Mouse (Mus musculus) CH12.LX (cell line): ENCODE data around the gene Ttc7. TPM values are rescaled to one million over a fixed set of nuclear protein-coding genes. Genes with fewer than 3 reads are reported as not detected.
"Not testable (repeated sequence)": the region's sequence is repeated elsewhere in the genome, so short reads cannot be mapped to it uniquely, and the experiment has no call there.

ENCODE experiments used
- DNase-seq: peaks from one replicate; pipeline ENCODE4 v3.0.0-alpha.2; 2013; ENCODE audit errors: extremely low read depth
- H3K27ac ChIP-seq: 2 replicates; pipeline ENCODE4 v1.5.1; 2012; ENCODE audit warnings: low read depth, mild to moderate bottlenecking, control low read depth, moderate library complexity; ENCODE audit not compliant: insufficient read depth
- H3K27me3 ChIP-seq: replicated peaks from 2 replicates; pipeline ENCODE3; 2012; ENCODE audit warnings: inconsistent platforms
- H3K36me3 ChIP-seq, 2 experiments: replicated peaks in 1 of 2; 2 replicates each; pipeline versions ENCODE3 to v1.6.1; 2012; ENCODE audit warnings: inconsistent platforms in 1 of 2, low read length in 1 of 2, mild to moderate bottlenecking in 1 of 2, mixed read lengths in 1 of 2, moderate library complexity in 1 of 2; ENCODE audit not compliant: control insufficient read depth in 1 of 2, insufficient read depth in 1 of 2
- H3K4me1 ChIP-seq, 2 experiments: 2 replicates each; pipeline ENCODE4 v1.6.1; 2012; ENCODE audit warnings: inconsistent platforms in 1 of 2, moderate library complexity in 1 of 2; ENCODE audit not compliant: insufficient read depth in 2 of 2, control insufficient read depth in 1 of 2
- H3K4me2 ChIP-seq: 2 replicates; pipeline ENCODE4 v1.6.1; 2012; ENCODE audit warnings: low read depth, mild to moderate bottlenecking, control low read depth; ENCODE audit not compliant: poor library complexity, insufficient read depth, severe bottlenecking
- H3K4me3 ChIP-seq, 3 experiments: fragments of 150-350 bp in 1 of 3; sonication (generic) in 1 of 3; replicated peaks in 1 of 3; 2 replicates each; pipeline versions ENCODE3 to v1.5.1; 2011 to 2012; ENCODE audit warnings: low read depth in 2 of 3, low read length in 2 of 3, mild to moderate bottlenecking in 2 of 3, moderate library complexity in 2 of 3, control low read depth in 1 of 3, improper control_type of control experiment in 1 of 3, inconsistent platforms in 1 of 3, mixed read lengths in 1 of 3; ENCODE audit not compliant: poor library complexity in 1 of 3
- H3K79me2 ChIP-seq: replicated peaks from 2 replicates; pipeline ENCODE4 v1.6.1; 2012; ENCODE audit warnings: mild to moderate bottlenecking, moderate library complexity; ENCODE audit not compliant: control insufficient read depth, poor library complexity, insufficient read depth, severe bottlenecking; ENCODE audit errors: extremely low read depth
- H3K9ac ChIP-seq: 2 replicates; pipeline ENCODE4 v1.6.1; 2012; ENCODE audit warnings: low read depth, mild to moderate bottlenecking, control low read depth, moderate library complexity; ENCODE audit not compliant: insufficient read depth
- H3K9me3 ChIP-seq: replicated peaks from 2 replicates; pipeline ENCODE3; 2012; ENCODE audit warnings: low read length, inconsistent platforms, mixed read lengths
- BHLHE40 ChIP-seq: IDR thresholded peaks from 2 replicates; pipeline ENCODE4 v1.6.1; 2011; ENCODE audit warnings: mild to moderate bottlenecking, low read depth, low read length, improper control_type of control experiment
- CHD1 ChIP-seq: IDR thresholded peaks from 2 replicates; pipeline ENCODE4 v1.6.1; 2012; ENCODE audit warnings: low read depth, low read length, improper control_type of control experiment, inconsistent platforms
- CHD2 ChIP-seq: IDR thresholded peaks from 2 replicates; pipeline ENCODE4 v1.6.1; 2011; ENCODE audit warnings: low read length, improper control_type of control experiment
- CTCF ChIP-seq, 2 experiments: IDR thresholded peaks in 1 of 2; conservative IDR thresholded peaks in 1 of 2; 2 replicates each; pipeline ENCODE4 v1.5.1; 2011 to 2012; ENCODE audit warnings: low read depth in 2 of 2, low read length in 2 of 2, improper control_type of control experiment in 1 of 2, inconsistent platforms in 1 of 2, mild to moderate bottlenecking in 1 of 2, moderate library complexity in 1 of 2
- ELF1 ChIP-seq: IDR thresholded peaks from 2 replicates; pipeline ENCODE4 v1.6.1; 2014; ENCODE audit warnings: low read depth, mild to moderate bottlenecking, inconsistent platforms, low read length, improper control_type of control experiment
- EP300 ChIP-seq: IDR thresholded peaks from 2 replicates; pipeline ENCODE4 v1.6.1; 2011; ENCODE audit warnings: low read length, improper control_type of control experiment
- IRF4 ChIP-seq: IDR thresholded peaks from 2 replicates; pipeline ENCODE4 v1.6.1; 2014; ENCODE audit warnings: low read depth, mild to moderate bottlenecking, inconsistent platforms, low read length, improper control_type of control experiment
- MAX ChIP-seq: IDR thresholded peaks from 2 replicates; pipeline ENCODE4 v1.6.1; 2011; ENCODE audit warnings: low read length, improper control_type of control experiment
- MAZ ChIP-seq: IDR thresholded peaks from 2 replicates; pipeline ENCODE4 v1.6.1; 2012; ENCODE audit warnings: low read depth, mild to moderate bottlenecking, inconsistent platforms, low read length, improper control_type of control experiment, moderate library complexity
- PAX5 ChIP-seq: IDR thresholded peaks from 2 replicates; pipeline ENCODE4 v1.6.1; 2012; ENCODE audit warnings: low read length, inconsistent platforms, mixed read lengths
- POLR2AphosphoS2 ChIP-seq: IDR thresholded peaks from 2 replicates; pipeline ENCODE4 v1.6.1; 2011; ENCODE audit warnings: low read depth, low read length, improper control_type of control experiment
- RAD21 ChIP-seq: IDR thresholded peaks from 2 replicates; pipeline ENCODE4 v1.6.1; 2011; ENCODE audit warnings: low read depth, mild to moderate bottlenecking, low read length, improper control_type of control experiment, moderate library complexity
- SIN3A ChIP-seq: IDR thresholded peaks from 2 replicates; pipeline ENCODE4 v1.6.1; 2012; ENCODE audit warnings: low read length, improper control_type of control experiment, inconsistent platforms
- SMC3 ChIP-seq: IDR thresholded peaks from 2 replicates; pipeline ENCODE4 v1.6.1; 2011; ENCODE audit warnings: low read depth, low read length, improper control_type of control experiment
- UBTF ChIP-seq: IDR thresholded peaks from 2 replicates; pipeline ENCODE4 v1.6.1; 2012; ENCODE audit warnings: low read depth, mild to moderate bottlenecking, inconsistent platforms, low read length, improper control_type of control experiment, moderate library complexity
- USF1 ChIP-seq: IDR thresholded peaks from 2 replicates; pipeline ENCODE4 v1.6.1; 2014; ENCODE audit warnings: low read depth, mild to moderate bottlenecking, inconsistent platforms, low read length, improper control_type of control experiment
- USF2 ChIP-seq: conservative IDR thresholded peaks from 2 replicates; pipeline ENCODE4 v1.6.1; 2011; ENCODE audit warnings: low read depth, low read length, improper control_type of control experiment
- ZKSCAN1 ChIP-seq: IDR thresholded peaks from 2 replicates; pipeline ENCODE4 v1.6.1; 2012; ENCODE audit warnings: low read depth, inconsistent platforms, low read length, improper control_type of control experiment, borderline replicate concordance
- ZMIZ1 ChIP-seq: IDR thresholded peaks from 2 replicates; pipeline ENCODE4 v1.6.1; 2012; ENCODE audit warnings: low read depth, mild to moderate bottlenecking, inconsistent platforms, low read length, improper control_type of control experiment
- ZNF384 ChIP-seq: IDR thresholded peaks from 2 replicates; pipeline ENCODE4 v1.6.1; 2012; ENCODE audit warnings: low read depth, low read length, improper control_type of control experiment, inconsistent platforms
- dilution Hi-C: fragments of 300-500 bp; cut with MboI; formaldehyde crosslinking; loops from 2 replicates; pipeline ENCODE4 v1.14.3; 2020; ENCODE audit warnings: low sequenced_read_pairs; ENCODE audit not compliant: extremely low pct_unique_long_range_greater_than_20kb, extremely low pct_ligation_motif_present
- in situ Hi-C: fragments of 300-500 bp; cut with MboI; formaldehyde crosslinking; loops from 3 replicates; pipeline ENCODE4 v1.14.3; 2019; ENCODE audit warnings: low sequenced_read_pairs, low pct_ligation_motif_present, low pct_unique_long_range_greater_than_20kb, mixed read lengths
- polyA plus RNA-seq: library from polyadenylated mRNA; unstranded; fragments of >175 nt; gene quantifications from 2 replicates; pipeline ENCODE4 v1.2.1, GENCODE M21; 2012; ENCODE audit warnings: low read depth; ENCODE audit not compliant: insufficient read length
- total RNA-seq, 2 experiments: library from RNA; depleted of rRNA; stranded (reverse); fragments of 300-350 nt in 1 of 2; fragments of >200 nt in 1 of 2; gene quantifications; 2 replicates each; pipeline ENCODE4 v1.2.3; 2012 to 2014

Gene Ttc7
- total and polyA plus RNA-seq, 3 experiments = 6.2 to 16.4 (median 12.8) TPM

- in situ Hi-C loops = no loop called here
- Histone ChIP-seq H3K36me3 (peaks cover 0 to 34% of the 10 kb centered on the region in 2 experiments), H3K4me1 (peaks cover 8 to 40% of the 10 kb centered on the region in 2 experiments)
Observed at GRCm38 (mm10) chr17:87300340-87300739, 17.7 kb downstream of the Ttc7 start.

DNA sequence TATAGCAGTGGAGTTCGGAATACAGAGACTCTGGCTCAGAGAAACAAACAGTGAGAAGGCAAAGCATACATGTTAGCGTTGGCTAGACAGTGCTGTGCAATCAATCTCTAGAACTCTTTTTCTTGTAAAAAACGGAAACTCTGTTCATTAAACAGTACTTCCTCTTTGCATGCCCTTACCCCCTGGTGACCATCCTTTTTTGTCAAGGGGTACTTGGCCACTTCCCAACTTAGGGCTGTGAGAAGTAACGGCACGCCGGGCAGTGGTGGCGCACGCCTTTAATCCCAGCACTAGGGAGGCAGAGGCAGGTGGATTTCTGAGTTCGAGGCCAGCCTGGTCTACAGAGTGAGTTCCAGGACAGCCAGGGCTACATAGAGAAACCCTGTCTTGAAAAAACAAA is 18.9 kb downstream of the Ttc7 start:
- H3K9me3 ChIP-seq, H3K4me3 ChIP-seq, in situ Hi-C loops, DNase-seq, H3K27me3 ChIP-seq, dilution Hi-C loops, H3K4me2 ChIP-seq, H3K79me2 ChIP-seq, H3K9ac ChIP-seq, H3K27ac ChIP-seq: not testable (repeated sequence)
- Histone ChIP-seq H3K4me1 (peaks cover 8 to 41% of the 10 kb centered on the region in 2 experiments), H3K36me3 (peaks cover 0 to 33% of the 10 kb centered on the region in 2 experiments)

More at GRCm38 (mm10) chr17:87300340-87300739, 17.7 kb downstream of the Ttc7 start:
- no peaks in the 10 kb centered on the region for H3K79me2 ChIP-seq
- H3K4me2 ChIP-seq = no peak overlapping the region
- dilution Hi-C loops = no loop called here
- no peak overlapping the region for H3K9ac ChIP-seq
- H3K9me3 ChIP-seq = no peaks in the 10 kb centered on the region
- no peak overlapping the region for H3K4me3 ChIP-seq
- peak; percentile 40 for DNase-seq
- no peak overlapping the region for H3K27ac ChIP-seq
- TF ChIP-seq IRF4 (peak; percentile 49; the same call in 1 of the 2 replicates), USF2 (no peak)
- TF ChIP-seq, all 38 proteins: peak for 1
- no peaks in the 10 kb centered on the region for H3K27me3 ChIP-seq

GRCm38 (mm10) chr17:87302014-87302794 is 19.5 kb downstream of the Ttc7 start:
- H3K9ac ChIP-seq = no peak overlapping the region

More at GRCm38 (mm10) chr17:87302014-87302794, 19.5 kb downstream of the Ttc7 start:
- Histone ChIP-seq H3K4me3 (no peak overlapping the region), H3K4me1 (peaks cover 8 to 43% of the 10 kb centered on the region in 2 experiments), H3K79me2 (no peaks in the 10 kb centered on the region), H3K9me3 (no peaks in the 10 kb centered on the region), H3K4me2 (no peak overlapping the region), H3K27me3 (no peaks in the 10 kb centered on the region), H3K27ac (no peak overlapping the region), H3K36me3 (peaks cover 0 to 36% of the 10 kb centered on the region in 2 experiments)
- in situ Hi-C loops (no loop called here), dilution Hi-C loops (no loop called here)
- no peak for TF ChIP-seq UBTF
- TF ChIP-seq POLR2AphosphoS2 = no peak
- TF ChIP-seq EP300 = no peak
- no peak for TF ChIP-seq PAX5
- no peak for TF ChIP-seq CHD2
- TF ChIP-seq ZNF384 = no peak
- TF ChIP-seq ZMIZ1 = no peak
- TF ChIP-seq BHLHE40 = no peak
- no peak for TF ChIP-seq ELF1
- no peak for TF ChIP-seq SIN3A
- TF ChIP-seq CHD1 = no peak
- TF ChIP-seq SMC3 = no peak
- no peak for TF ChIP-seq RAD21
- TF ChIP-seq USF1 = no peak
- no peak for TF ChIP-seq MAX
- no peak for TF ChIP-seq CTCF (conservative IDR thresholded peaks at IDR 0.05 in 1 of 2, IDR thresholded peaks at IDR 0.05 in 1 of 2; ENCODE audit: low read depth in 2 of 2, low read length in 2 of 2)
- TF ChIP-seq ZKSCAN1 = no peak
- no peak for TF ChIP-seq MAZ
- DNase-seq = peak; percentile 5
